9 mouse cellular contexts compared by ENCODE assay signal in the genomic region with DNA sequence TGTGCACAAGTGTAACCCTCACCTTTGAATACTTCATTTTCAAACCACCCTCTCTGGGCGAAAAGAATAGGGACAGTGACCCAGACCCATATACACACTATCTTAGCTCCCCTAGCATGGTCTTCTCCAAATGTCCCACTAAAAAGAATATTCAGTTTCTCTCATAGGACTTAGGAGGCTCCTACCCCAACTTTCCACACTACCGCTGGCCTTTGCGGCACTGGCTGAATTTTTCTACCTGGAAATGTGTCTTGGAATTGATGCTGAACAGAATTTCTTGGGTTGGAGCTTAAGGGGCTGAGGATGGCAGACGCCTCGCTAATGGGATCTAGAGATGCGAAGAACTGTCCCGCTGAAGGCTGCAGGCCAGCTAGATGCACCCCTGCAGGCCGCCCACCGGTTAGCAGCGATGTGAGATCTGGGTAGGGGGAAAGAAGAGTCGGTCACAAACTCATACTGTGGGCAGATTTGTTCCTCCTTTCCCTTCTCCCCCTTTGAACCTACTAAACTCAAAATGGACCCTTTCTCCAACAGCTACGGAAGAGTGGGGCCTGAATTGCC. TPM values are rescaled to one million over a fixed set of nuclear protein-coding genes. Genes with fewer than 3 reads are reported as not detected.
A peak's percentile ranks its signal among the peaks of the same experiment; 100 is the strongest.
DNase-seq lines count a peak whose midpoint lies in the region; ATAC-seq and TF ChIP-seq lines count a peak whose summit lies in the region.
"Had no signal": no experiment of that assay in that cellular context is flagged by ENCODE, and none has a peak within 500 bp of the region (broad histone marks: within the 10 kb centered on the region; RNA-seq: fewer than 3 reads in every experiment).

No protein-coding gene starts in this region.

- H3K27me3 ChIP-seq in megakaryocyte, embryonic 14.5 days (replicated peaks), result peaks cover 49% of the 10 kb centered on the region
- H3K27me3 ChIP-seq in intestine, postnatal 0 days (replicated peaks; ENCODE audit: control insufficient read depth, insufficient read depth, low read length), result peaks cover 67% of the 10 kb centered on the region
- peaks cover 78% of the 10 kb centered on the region for H3K27me3 ChIP-seq in small intestine, adult 2 months (ENCODE audit: control insufficient read depth, insufficient read depth, low read length)

- H3K4me1 ChIP-seq in megakaryocyte, embryonic 14.5 days, result peaks cover 52% of the 10 kb centered on the region
- peaks cover 9% of the 10 kb centered on the region for H3K4me1 ChIP-seq in intestine, postnatal 0 days (replicated peaks; ENCODE audit: control insufficient read depth, insufficient read depth, low read length)
- H3K4me1 ChIP-seq in small intestine, adult 2 months (ENCODE audit: control insufficient read depth, insufficient read depth, insufficient read length, low read length), result peaks cover 8% of the 10 kb centered on the region; the same call in 1 of the 2 replicates

- peak overlapping the region; percentile 84 for H3K4me2 ChIP-seq in intestine, postnatal 0 days (replicated peaks; ENCODE audit: low read depth)

- DNase-seq in gastrocnemius, adult 2 months, result no peak
- no peak for DNase-seq in gastrocnemius, postnatal 36 days
- DNase-seq in ovary, postnatal 14 days (ENCODE audit: low spot score), result no peak
- DNase-seq in adrenal gland, postnatal 4 days (ENCODE audit: low spot score in 2 of 2), result no peak

- TF ChIP-seq CTCF in gastrocnemius, adult 2 months (IDR thresholded peaks at IDR 0.05), result no peak
- TF ChIP-seq CTCF in intestine, postnatal 0 days (IDR thresholded peaks at IDR 0.05; ENCODE audit: low read depth), result no peak
- TF ChIP-seq CTCF in small intestine, adult 2 months (IDR thresholded peaks at IDR 0.05; ENCODE audit: extremely low read depth, insufficient read length, insufficient replicate concordance, low read depth, low read length), result no peak

- peak overlapping the region; percentile 100 for H3K27ac ChIP-seq in gastrocnemius, adult 2 months
- 0 out of 2 replicates have a peak overlapping the region, but pooled peaks have one; percentile 6 for H3K27ac ChIP-seq in intestine, postnatal 0 days (ENCODE audit: low read depth, low read length)
- H3K27ac ChIP-seq in small intestine, adult 2 months (ENCODE audit: insufficient read depth, low read depth, low read length), result peak overlapping the region; percentile 55
- H3K27ac ChIP-seq: midbrain, embryonic 12.5 days had no signal

- peaks cover 45% of the 10 kb centered on the region for H3K36me3 ChIP-seq in megakaryocyte, embryonic 14.5 days (replicated peaks; ENCODE audit: low read length)
- no peaks in the 10 kb centered on the region for H3K36me3 ChIP-seq in intestine, postnatal 0 days (ENCODE audit: control insufficient read depth, insufficient read depth)
- peaks cover 2% of the 10 kb centered on the region; the same call in 1 of the 2 replicates for H3K36me3 ChIP-seq in small intestine, adult 2 months (ENCODE audit: control insufficient read depth, insufficient read depth, low read length)
- H3K36me3 ChIP-seq: midbrain, embryonic 12.5 days had no signal

- H3K9me3 ChIP-seq in megakaryocyte, embryonic 14.5 days, result no peaks in the 10 kb centered on the region
- no peaks in the 10 kb centered on the region for H3K9me3 ChIP-seq in intestine, postnatal 0 days (ENCODE audit: control insufficient read depth)
- H3K9me3 ChIP-seq: midbrain, embryonic 12.5 days had no signal

- peak overlapping the region; percentile 87 for H3K9ac ChIP-seq in intestine, postnatal 0 days (ENCODE audit: low read depth, low read length)
- H3K9ac ChIP-seq: midbrain, embryonic 12.5 days had no signal

- 6% methylated on average over 12 of the region's 12 CpGs for WGBS in intestine, postnatal 0 days
- WGBS in small intestine, adult 2 months, result 22% methylated on average over 12 of the region's 12 CpGs

- intact Hi-C loops in gastrocnemius, adult 2 months (cut with DNase I), result loop anchor here (5.0 kb wide), 1 partner anchor 53 kb away; no protein-coding TSS in a partner anchor
- intact Hi-C loops in gastrocnemius, postnatal 36 days (cut with DNase I), result loop anchor here (2.0 to 5.0 kb wide), 2 partner anchors 58 to 284 kb away; no protein-coding TSS in a partner anchor

- no peak for ATAC-seq in megakaryocyte, adult 5-6 weeks (ENCODE audit: poor library complexity, severe bottlenecking)
- no peak for ATAC-seq in intestine, postnatal 0 days

- no peak for TF ChIP-seq POLR2A in small intestine, adult 2 months (IDR thresholded peaks at IDR 0.05; ENCODE audit: low read depth, low read length)

- peak overlapping the region; percentile 79 for H3K4me3 ChIP-seq in gastrocnemius, adult 2 months
- H3K4me3 ChIP-seq in megakaryocyte, embryonic 14.5 days (replicated peaks), result peak overlapping the region; percentile 95
- H3K4me3 ChIP-seq in intestine, postnatal 0 days (ENCODE audit: low read depth, low read length), result peak overlapping the region; percentile 76
- H3K4me3 ChIP-seq in small intestine, adult 2 months (ENCODE audit: low read depth, low read length), result peak overlapping the region; percentile 58

RNA-seq across cellular contexts. Expression of a gene that starts 1.9 kb away (rescaled TPM):
- total RNA-seq in gastrocnemius, adult 2 months (2021), result 10 to 100 TPM in 1 of 2 experiments, 1 to 10 TPM in 1; 6.9 to 10.9 TPM
- 10 to 100 TPM in 1 of 2 experiments, 1 to 10 TPM in 1; 9.6 to 11.6 TPM for total RNA-seq in gastrocnemius, postnatal 36 days (2021)
- polyA plus RNA-seq in megakaryocyte, embryonic 14.5 days (2012; ENCODE audit: insufficient read depth, low replicate concordance), result 102 and 197 TPM in 2 replicates
- 29.3 and 39.3 TPM in 2 replicates for total RNA-seq in megakaryocyte, adult 5-6 weeks (2015)
- 23.3 and 27.1 TPM in 2 replicates for total RNA-seq in megakaryocyte, adult 5-6 weeks (2017)
- 20.2 and 22.7 TPM in 2 replicates for polyA plus RNA-seq in intestine, postnatal 0 days (2015; fragmentation: Nextera tagmentation; extraction: Ambion mirVana)
- 12.2 and 18.4 TPM in 2 replicates for polyA plus RNA-seq in small intestine, adult 2 months (2012; rRNA removed)
- total RNA-seq in adrenal gland, postnatal 4 days (2021), result 10 to 100 TPM; 26.6 to 27.3 TPM

Comparison
In these comparisons a context has a peak if more than half of its experiments do, and no peak if none do; other contexts are left out.
1. H3K27ac ChIP-seq: peak in every context shown above with its lines; median percentile 100 in gastrocnemius, adult 2 months; 55 in small intestine, adult 2 months; 6 in intestine, postnatal 0 days.